Mouse (Mus musculus) cerebellum, adult 11 months (tissue): ENCODE measurements around the gene Nfam1.

Source experiments
- DNase-seq: peaks from one replicate; pipeline ENCODE4 v3.0.0; 2022

Gene Nfam1

GRCm38 (mm10) chr15:83037755-83038483 lies 4.8 kb upstream of the Nfam1 start:
- DNase-seq: peak; percentile 83

- peak; percentile 42 for DNase-seq
Observed at GRCm38 (mm10) chr15:83036900-83037519, 3.9 kb upstream of the Nfam1 start.

DNA sequence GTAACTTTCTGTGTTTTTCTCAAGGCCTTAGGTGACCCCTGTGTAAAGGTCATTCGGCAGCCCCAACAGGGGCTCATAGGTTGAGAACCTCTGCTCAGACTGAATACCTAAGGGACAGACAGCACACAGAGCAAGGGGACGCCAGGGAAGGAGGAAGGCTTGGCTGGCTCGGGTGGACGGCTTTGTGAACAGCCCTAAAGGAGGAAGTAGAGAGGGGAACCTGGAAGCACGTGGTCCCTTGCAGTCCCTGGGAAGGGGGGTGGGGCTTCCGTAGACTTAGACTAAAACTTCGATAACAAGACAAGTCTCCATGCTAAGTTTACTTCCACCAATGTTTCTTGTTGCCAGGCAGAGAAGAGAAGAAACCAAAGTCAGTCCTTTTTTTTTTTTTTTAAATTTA lies 3.0 kb upstream of the Nfam1 start:
- DNase-seq: no peak

DNA sequence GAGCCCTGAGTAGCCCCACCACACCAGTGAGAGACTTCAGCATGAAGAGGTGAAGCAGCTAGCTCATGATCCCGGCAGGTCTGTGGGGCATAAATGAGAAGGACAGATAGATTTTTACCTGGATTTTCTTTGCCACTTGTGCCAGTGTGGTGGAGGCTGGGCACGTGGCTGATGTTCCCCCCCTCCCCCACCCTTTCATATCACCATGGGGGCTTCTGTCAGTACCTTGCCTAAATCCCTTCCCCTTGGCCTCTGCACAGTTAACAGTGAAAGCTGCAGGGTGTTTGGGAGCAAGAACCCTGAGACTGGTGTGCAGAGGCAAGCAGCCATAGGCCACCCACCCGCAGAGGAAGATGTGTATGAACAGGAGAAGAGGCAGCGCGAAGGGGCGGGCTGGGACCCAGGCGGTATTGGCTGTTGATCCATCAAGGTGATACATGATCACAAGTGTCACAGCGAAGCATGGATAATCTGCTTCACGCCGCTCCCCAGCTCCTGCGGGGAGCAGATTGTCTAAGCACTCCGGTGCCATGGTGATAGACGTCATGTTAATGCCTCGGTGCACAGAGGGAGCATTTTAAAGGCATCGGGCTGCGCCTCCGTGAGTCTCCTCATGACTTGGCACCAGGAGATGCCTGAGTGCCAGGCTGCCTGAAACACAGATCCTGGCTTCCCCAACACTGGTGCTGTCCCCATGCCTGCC lies 1.3 kb upstream of the Nfam1 start:
- peak; percentile 48 for DNase-seq

- DNase-seq: no peak
Observed at GRCm38 (mm10) chr15:83030884-83031283, 2.2 kb downstream of the Nfam1 start.

- no peak for DNase-seq
Observed at GRCm38 (mm10) chr15:83029725-83030718, 3.1 kb downstream of the Nfam1 start.

GRCm38 (mm10) chr15:83026129-83026528 lies 7.0 kb downstream of the Nfam1 start:
- no peak for DNase-seq

GRCm38 (mm10) chr15:83025041-83025760 lies 7.9 kb downstream of the Nfam1 start:
- no peak for DNase-seq

GRCm38 (mm10) chr15:83022947-83023346 lies 10.2 kb downstream of the Nfam1 start:
- no peak for DNase-seq

DNA sequence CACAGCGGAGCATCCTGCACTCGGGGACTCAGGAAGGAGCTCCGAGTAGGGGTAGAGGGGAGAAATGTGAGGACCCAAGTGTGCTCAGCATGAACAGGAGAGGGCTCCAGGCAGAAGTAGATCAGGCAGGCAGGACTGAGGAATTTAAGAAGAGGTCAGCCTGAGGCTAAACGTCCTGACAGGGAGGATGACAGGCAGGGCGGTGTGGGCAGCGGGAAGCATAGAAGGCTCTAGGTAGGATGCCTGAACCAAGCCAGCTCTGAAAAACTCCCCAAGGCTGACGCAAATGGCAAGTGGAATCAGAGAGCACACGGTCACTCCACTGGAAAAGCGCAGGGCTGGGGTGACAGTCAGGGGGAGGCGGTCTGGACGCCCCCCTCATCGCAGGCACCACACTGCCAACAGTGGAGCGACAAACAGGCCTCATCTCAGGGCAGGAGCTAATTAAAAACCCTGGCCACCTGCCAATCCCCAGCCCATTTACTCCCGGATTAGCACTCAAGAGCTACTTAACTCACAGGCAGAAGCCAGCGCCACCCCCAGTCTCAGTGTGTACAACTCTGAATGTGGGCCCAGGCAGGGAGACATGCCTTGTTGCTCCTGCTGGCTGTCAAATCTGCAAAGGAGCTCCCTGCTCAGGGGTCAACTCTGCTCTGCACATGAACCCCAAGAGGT lies 22.0 kb downstream of the Nfam1 start:
- no peak for DNase-seq

DNA sequence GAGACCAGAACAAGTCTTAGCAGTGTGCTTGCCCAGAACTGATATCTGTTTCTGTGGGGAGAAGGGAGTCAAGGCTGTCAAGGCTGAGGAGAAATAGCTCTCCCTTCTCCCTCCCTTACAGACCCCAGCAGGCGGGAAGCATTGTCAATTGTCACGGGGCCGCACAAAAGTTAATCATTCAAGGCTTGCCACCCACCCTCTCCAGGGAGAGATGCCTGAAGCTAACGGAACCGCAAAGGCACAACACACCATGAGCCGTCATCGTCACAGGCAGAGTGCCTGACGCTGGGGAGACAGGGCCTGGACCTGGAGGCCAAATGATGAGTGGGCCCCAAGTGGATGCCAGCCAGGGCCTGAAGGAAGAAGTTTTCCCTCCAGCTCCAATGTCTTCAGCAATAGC lies 22.7 kb downstream of the Nfam1 start:
- no peak for DNase-seq

- DNase-seq: no peak
Observed at GRCm38 (mm10) chr15:83009532-83009931, 23.6 kb downstream of the Nfam1 start.

DNA sequence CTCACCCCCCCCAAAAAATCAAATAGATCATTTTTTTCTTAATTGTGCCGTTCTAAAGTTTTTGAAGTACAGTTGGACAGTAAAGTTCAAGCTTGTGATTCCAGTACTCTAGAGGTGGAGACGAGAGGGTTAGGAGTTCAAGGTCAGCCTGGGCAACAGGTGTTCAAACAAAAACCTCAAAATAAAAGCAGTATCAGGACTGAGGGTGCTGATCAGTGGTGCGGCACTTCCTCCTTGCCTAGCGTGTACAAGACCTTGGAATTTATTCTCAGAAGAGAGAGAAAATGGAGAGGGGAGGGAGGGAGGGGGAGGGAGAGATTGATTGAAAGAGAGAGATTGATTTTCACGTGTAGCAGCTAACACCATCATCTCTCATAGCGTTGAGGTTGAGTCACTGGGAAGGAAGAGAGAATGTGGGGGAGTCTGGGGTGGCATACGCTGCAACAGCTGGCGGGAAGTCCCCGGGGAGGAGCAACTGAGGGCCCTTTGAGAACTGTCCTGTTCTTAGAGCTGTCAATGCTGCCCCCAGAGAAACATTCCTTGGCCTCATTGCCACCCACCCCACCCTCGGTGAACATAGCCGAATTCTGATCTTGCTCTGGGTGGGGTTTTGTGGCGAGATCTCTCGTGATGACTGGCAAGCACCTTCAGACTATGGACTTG lies 24.2 kb downstream of the Nfam1 start:
- no peak for DNase-seq

DNA sequence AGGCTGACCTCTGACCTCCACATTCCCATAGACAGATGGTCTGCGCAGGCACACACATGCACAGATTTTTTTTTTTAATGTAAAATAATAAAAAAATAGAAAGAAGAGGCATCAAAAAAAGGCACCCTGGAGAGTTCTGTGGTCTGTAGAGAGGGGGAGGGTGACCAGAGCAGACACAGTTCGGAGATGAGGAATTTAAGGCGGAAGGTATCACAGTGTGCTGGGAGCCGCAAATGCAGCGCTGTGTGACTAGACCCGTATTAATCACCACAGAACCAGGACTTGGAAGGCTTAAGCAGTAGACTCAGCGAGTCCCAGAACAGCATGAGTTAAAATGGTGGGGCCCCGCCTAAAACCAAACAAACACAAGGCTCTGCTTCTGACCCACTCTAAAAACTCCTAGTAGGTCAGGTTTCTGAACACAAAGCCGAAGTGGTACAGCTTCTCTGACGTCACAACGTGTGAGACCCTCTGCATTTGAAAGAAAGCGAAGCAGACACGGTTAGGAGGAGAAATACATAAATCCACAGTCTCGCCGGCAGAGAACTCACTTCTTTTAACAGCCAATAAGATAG lies 25.7 kb downstream of the Nfam1 start:
- DNase-seq: no peak

GRCm38 (mm10) chr15:83002665-83003548 lies 30.2 kb downstream of the Nfam1 start:
- DNase-seq: peak; percentile 72

GRCm38 (mm10) chr15:82998811-82999221 lies 34.3 kb downstream of the Nfam1 start:
- DNase-seq: no peak

- DNase-seq: no peak
Observed at GRCm38 (mm10) chr15:82996431-82996830, 36.7 kb downstream of the Nfam1 start.

DNA sequence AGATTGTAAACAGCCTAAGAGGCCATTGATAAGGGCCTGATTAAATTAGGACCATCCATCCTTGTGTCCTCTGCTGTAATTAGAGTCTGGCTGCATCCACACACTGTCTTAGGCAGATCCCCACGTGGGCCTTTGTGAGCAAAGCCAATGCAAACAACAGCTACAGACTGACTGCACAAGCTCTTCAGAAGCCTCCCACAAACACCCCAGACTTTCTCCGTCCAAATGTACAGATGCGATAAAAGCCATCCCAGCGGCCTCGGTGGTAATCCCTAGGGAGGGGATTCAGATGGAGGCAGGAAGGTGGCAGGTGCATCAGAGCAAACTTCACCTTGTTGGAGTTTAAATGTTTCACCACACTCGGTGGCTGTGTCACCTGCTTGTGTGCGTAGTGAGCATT lies 37.9 kb downstream of the Nfam1 start:
- no peak for DNase-seq

GRCm38 (mm10) chr15:82992911-82993310 lies 40.2 kb downstream of the Nfam1 start:
- DNase-seq: no peak
